Mouse (Mus musculus) liver, postnatal 0 days (tissue): Measurements from ENCODE around the gene Lrrc23. TPM values are rescaled to one million over a fixed set of nuclear protein-coding genes. Genes with fewer than 3 reads are reported as not detected.

Experiments used
- ATAC-seq: fragments of 200-750 bp; cut with Nextera tagmentation; 2 replicates; pipeline ENCODE4 v1.8.0; 2017; ENCODE audit warnings: mild to moderate bottlenecking, moderate library complexity
- DNase-seq: peaks from one replicate; pipeline ENCODE4 v3.0.0-alpha.2; 2016
- H3K27ac ChIP-seq: fragments of 300-500 bp; sonication (generic); 2 replicates; pipeline ENCODE4 v1.5.1; 2014; ENCODE audit warnings: antibody characterized with exemption, moderate library complexity, mild to moderate bottlenecking, low read depth
- H3K27me3 ChIP-seq: fragments of 300-500 bp; sonication (generic); 2 replicates; pipeline ENCODE4 v1.6.1; 2014; ENCODE audit warnings: low read length, control low read depth, mixed read lengths; ENCODE audit not compliant: insufficient read depth
- H3K36me3 ChIP-seq: fragments of 300-500 bp; sonication (generic); replicated peaks from 2 replicates; pipeline ENCODE4 v1.6.1; 2014; ENCODE audit warnings: mild to moderate bottlenecking, control low read depth, low read length, moderate library complexity, mixed read lengths; ENCODE audit not compliant: insufficient read depth
- H3K4me1 ChIP-seq: fragments of 300-500 bp; sonication (generic); 2 replicates; pipeline ENCODE4 v1.6.1; 2014; ENCODE audit warnings: antibody characterized with exemption, mild to moderate bottlenecking, control low read depth; ENCODE audit not compliant: insufficient read depth
- H3K4me2 ChIP-seq: fragments of 300-500 bp; sonication (generic); 2 replicates; pipeline ENCODE4 v1.6.1; 2014; ENCODE audit warnings: low read depth, mild to moderate bottlenecking, low read length, moderate library complexity, mixed read lengths
- H3K4me3 ChIP-seq: fragments of 300-500 bp; sonication (generic); 2 replicates; pipeline ENCODE4 v1.5.1; 2014; ENCODE audit warnings: low read depth, low read length
- H3K9ac ChIP-seq: fragments of 300-500 bp; sonication (generic); replicated peaks from 2 replicates; pipeline ENCODE4 v1.6.1; 2014; ENCODE audit warnings: mild to moderate bottlenecking, moderate library complexity
- H3K9me3 ChIP-seq: fragments of 300-500 bp; sonication (generic); 2 replicates; pipeline ENCODE4 v1.6.1; 2016; ENCODE audit warnings: mild to moderate bottlenecking, control low read depth, low read length, mixed read lengths
- CTCF ChIP-seq: sonication (generic); IDR thresholded peaks from 2 replicates; pipeline ENCODE4 v1.5.1; 2016; ENCODE audit warnings: antibody characterized with exemption, low read depth
- EP300 ChIP-seq: IDR thresholded peaks from 2 replicates; pipeline ENCODE4 v1.6.1; 2016; ENCODE audit warnings: antibody characterized with exemption, low read depth, mild to moderate bottlenecking
- WGBS: fragments of 180-500 bp; shearing (Covaris S2); extraction: QIAGEN DNeasy Blood & Tissue Kit; methylation state at CpG from one replicate; pipeline ENCODE4 v1.1.7; 2014; ENCODE audit not compliant: insufficient replicate concordance; 5-methylcytosine and 5-hydroxymethylcytosine counted together
- polyA plus RNA-seq: library from polyadenylated mRNA; unstranded; fragments of >200 nt; fragmentation: Nextera tagmentation; extraction: Ambion mirVana; gene quantifications from 2 replicates; pipeline ENCODE4 v1.2.1, GENCODE M21; 2015

The Lrrc23 gene
- polyA plus RNA-seq = 0.16 TPM in 1 of 2 replicates, not detected in the other

GRCm38 (mm10) chr6:124779222-124779983 is at the start of gene Lrrc23:
Gene Lrrc23 (minus strand): TSS chr6:124779727.
- no peak for TF ChIP-seq EP300
- no peak for TF ChIP-seq CTCF
- no peaks in the 10 kb centered on the region for H3K9me3 ChIP-seq
- no peak within 1 kb of the TSS for H3K9ac ChIP-seq
- peak within 1 kb of the TSS; percentile 61 for H3K4me2 ChIP-seq
- ATAC-seq (peak; percentile 17; the same call in 1 of the 2 replicates), DNase-seq (no peak)
- H3K27ac ChIP-seq = no peak within 1 kb of the TSS
- H3K4me1 ChIP-seq = peaks cover 12% of the 10 kb centered on the region
- H3K4me3 ChIP-seq = peak within 1 kb of the TSS; percentile 33
- H3K36me3 ChIP-seq = no peaks in the 10 kb centered on the region
- WGBS = 3% methylated on average over 23 of the region's 23 CpGs
- 0 out of 2 replicates have a peak, but pooled peaks cover 5% of the 10 kb centered on the region for H3K27me3 ChIP-seq

- Histone ChIP-seq H3K36me3 (peaks cover 40% of the 10 kb centered on the region), H3K27me3 (no peaks in the 10 kb centered on the region), H3K4me3 (peak overlapping the region; percentile 94), H3K9ac (peak overlapping the region; percentile 66), H3K9me3 (no peaks in the 10 kb centered on the region), H3K4me2 (peak overlapping the region; percentile 89), H3K27ac (peak overlapping the region; percentile 55), H3K4me1 (peaks cover 12% of the 10 kb centered on the region)
- ATAC-seq (no peak), DNase-seq (peak; percentile 54)
- WGBS = 21% methylated on average over 10 of the region's 10 CpGs
- TF ChIP-seq EP300 (no peak), CTCF (no peak)
These were observed 48.6 kb upstream of the Lrrc23 start for GRCm38 (mm10) chr6:124828101-124828592.

DNA sequence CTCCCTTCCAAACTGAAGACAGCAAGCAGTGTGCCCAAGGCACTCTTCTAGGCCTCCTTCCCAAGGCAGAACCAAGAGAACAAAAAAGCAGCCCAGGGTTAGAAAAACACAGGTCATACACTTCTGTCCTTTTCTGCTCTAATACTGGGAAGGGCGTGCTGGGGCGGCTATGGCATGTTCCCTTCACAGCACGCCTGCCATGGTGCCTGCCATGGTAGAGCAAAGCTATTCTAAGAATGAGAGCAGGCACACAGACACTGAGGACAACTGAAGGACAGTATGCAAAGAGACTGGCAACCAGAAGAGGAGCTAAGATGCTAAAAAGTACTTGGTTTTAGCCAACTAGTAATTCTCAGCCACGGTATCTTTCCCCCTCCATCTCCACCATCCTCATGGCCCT is 42.5 kb upstream of the Lrrc23 start:
- no peak overlapping the region for H3K4me3 ChIP-seq
- no peak for DNase-seq
- H3K9me3 ChIP-seq = no peaks in the 10 kb centered on the region
- no peak overlapping the region for H3K4me2 ChIP-seq
- H3K9ac ChIP-seq = no peak overlapping the region
- no peak for ATAC-seq
- WGBS = over 99% methylated on average over 4 of the region's 4 CpGs
- H3K27ac ChIP-seq = no peak overlapping the region
- TF ChIP-seq CTCF (no peak), EP300 (no peak)
- no peaks in the 10 kb centered on the region for H3K27me3 ChIP-seq
- peaks cover 78% of the 10 kb centered on the region for H3K36me3 ChIP-seq
- H3K4me1 ChIP-seq = no peaks in the 10 kb centered on the region; the same call in 1 of the 2 replicates

GRCm38 (mm10) chr6:124820891-124821290 is 41.4 kb upstream of the Lrrc23 start:
- Histone ChIP-seq H3K36me3 (peaks cover 80% of the 10 kb centered on the region), H3K9me3 (no peaks in the 10 kb centered on the region), H3K4me3 (no peak overlapping the region), H3K27ac (no peak overlapping the region), H3K4me2 (no peak overlapping the region), H3K4me1 (no peaks in the 10 kb centered on the region; the same call in 1 of the 2 replicates), H3K27me3 (no peaks in the 10 kb centered on the region), H3K9ac (no peak overlapping the region)
- WGBS = 84% methylated on average over 5 of the region's 5 CpGs
- DNase-seq (no peak), ATAC-seq (no peak)
- TF ChIP-seq CTCF (no peak), EP300 (no peak)

GRCm38 (mm10) chr6:124817971-124818370 is 38.4 kb upstream of the Lrrc23 start:
- ATAC-seq (no peak), DNase-seq (no peak)
- 64% methylated on average over 8 of the region's 8 CpGs for WGBS
- H3K27ac ChIP-seq = peak overlapping the region; percentile 57; the same call in 1 of the 2 replicates
- peaks cover 68% of the 10 kb centered on the region for H3K36me3 ChIP-seq
- H3K9me3 ChIP-seq = no peaks in the 10 kb centered on the region
- TF ChIP-seq CTCF = no peak
- TF ChIP-seq EP300 = no peak
- H3K4me1 ChIP-seq = peaks cover 16% of the 10 kb centered on the region
- H3K4me3 ChIP-seq = no peak overlapping the region
- H3K27me3 ChIP-seq = no peaks in the 10 kb centered on the region
- peak overlapping the region; percentile 38; the same call in 1 of the 2 replicates for H3K4me2 ChIP-seq
- no peak overlapping the region for H3K9ac ChIP-seq

- ATAC-seq = no peak
- Histone ChIP-seq H3K36me3 (peaks cover 64% of the 10 kb centered on the region), H3K4me1 (peaks cover 20% of the 10 kb centered on the region), H3K9me3 (no peaks in the 10 kb centered on the region), H3K27me3 (no peaks in the 10 kb centered on the region), H3K9ac (no peak overlapping the region), H3K4me2 (0 out of 2 replicates have a peak overlapping the region, but pooled peaks have one; percentile 4), H3K4me3 (no peak overlapping the region), H3K27ac (0 out of 2 replicates have a peak overlapping the region, but pooled peaks have one; percentile 16)
- TF ChIP-seq CTCF (no peak), EP300 (no peak)
- DNase-seq = no peak
- 87% methylated on average over 8 of the region's 8 CpGs for WGBS
These were observed 38.0 kb upstream of the Lrrc23 start for GRCm38 (mm10) chr6:124817563-124817962.
